Mouse (Mus musculus) heart, postnatal 0 days (tissue): ENCODE measurements around the gene Zfp281. TPM values are rescaled to one million over a fixed set of nuclear protein-coding genes. Genes with fewer than 3 reads are reported as not detected.

Experiments used
- ATAC-seq: fragments of 200-750 bp; cut with Nextera tagmentation; 2 replicates; pipeline ENCODE4 v1.8.0; 2017; ENCODE audit warnings: low read depth, moderate number of reproducible peaks, moderate library complexity; ENCODE audit not compliant: insufficient read depth
- DNase-seq: peaks from one replicate; pipeline ENCODE4 v3.0.0-alpha.2; 2016; ENCODE audit warnings: low spot score
- H3K27ac ChIP-seq: fragments of 300-500 bp; sonication (generic); 2 replicates; pipeline ENCODE4 v1.5.1; 2014; ENCODE audit warnings: low read depth, mild to moderate bottlenecking
- H3K27me3 ChIP-seq: fragments of 300-500 bp; sonication (generic); 2 replicates; pipeline ENCODE4 v1.6.1; 2014; ENCODE audit warnings: low read length, mixed read lengths; ENCODE audit not compliant: control insufficient read depth, insufficient read depth
- H3K36me3 ChIP-seq: fragments of 300-500 bp; sonication (generic); replicated peaks from 2 replicates; pipeline ENCODE4 v1.6.1; 2014; ENCODE audit warnings: low read length, mixed read lengths; ENCODE audit not compliant: control insufficient read depth, insufficient read depth
- H3K4me1 ChIP-seq: fragments of 300-500 bp; sonication (generic); 2 replicates; pipeline ENCODE4 v1.6.1; 2014; ENCODE audit warnings: antibody characterized with exemption; ENCODE audit not compliant: control insufficient read depth, insufficient read depth
- H3K4me2 ChIP-seq: fragments of 300-500 bp; sonication (generic); 2 replicates; pipeline ENCODE4 v1.6.1; 2014; ENCODE audit warnings: low read depth, mild to moderate bottlenecking, low read length, moderate library complexity
- H3K4me3 ChIP-seq: fragments of 300-500 bp; sonication (generic); 2 replicates; pipeline ENCODE4 v1.5.1; 2014; ENCODE audit warnings: low read depth, low read length
- H3K9ac ChIP-seq: fragments of 300-500 bp; sonication (generic); replicated peaks from 2 replicates; pipeline ENCODE4 v1.6.1; 2014; ENCODE audit warnings: low read depth, low read length, mixed read lengths
- H3K9me3 ChIP-seq: fragments of 300-500 bp; sonication (generic); replicated peaks from 2 replicates; pipeline ENCODE4 v1.6.1; 2016; ENCODE audit warnings: low read length; ENCODE audit not compliant: control insufficient read depth
- CTCF ChIP-seq: IDR thresholded peaks from 2 replicates; pipeline ENCODE4 v1.5.1; 2016; ENCODE audit warnings: antibody characterized with exemption, control low read depth, low read depth
- EP300 ChIP-seq: IDR thresholded peaks from 2 replicates; pipeline ENCODE4 v1.6.1; 2016; ENCODE audit warnings: antibody characterized with exemption, low read depth
- WGBS: fragments of 180-500 bp; shearing (Covaris S2); extraction: QIAGEN DNeasy Blood & Tissue Kit; methylation state at CpG from one replicate; pipeline ENCODE4 v1.1.7; 2014; 5-methylcytosine and 5-hydroxymethylcytosine counted together
- polyA plus RNA-seq: library from polyadenylated mRNA; unstranded; fragments of >200 nt; fragmentation: Nextera tagmentation; extraction: Ambion mirVana; gene quantifications from 2 replicates; pipeline ENCODE4 v1.2.1, GENCODE M21; 2015
- total RNA-seq: library from RNA; depleted of rRNA; stranded (reverse); fragments of >200 nt; gene quantifications from 2 replicates; pipeline ENCODE4 v1.2.3, GENCODE M21; 2014; ENCODE audit warnings: low replicate concordance; rRNA removed

Zfp281 gene
- total RNA-seq = 13.7 and 16.2 TPM in 2 replicates
- 7.4 and 8.3 TPM in 2 replicates for polyA plus RNA-seq

DNA sequence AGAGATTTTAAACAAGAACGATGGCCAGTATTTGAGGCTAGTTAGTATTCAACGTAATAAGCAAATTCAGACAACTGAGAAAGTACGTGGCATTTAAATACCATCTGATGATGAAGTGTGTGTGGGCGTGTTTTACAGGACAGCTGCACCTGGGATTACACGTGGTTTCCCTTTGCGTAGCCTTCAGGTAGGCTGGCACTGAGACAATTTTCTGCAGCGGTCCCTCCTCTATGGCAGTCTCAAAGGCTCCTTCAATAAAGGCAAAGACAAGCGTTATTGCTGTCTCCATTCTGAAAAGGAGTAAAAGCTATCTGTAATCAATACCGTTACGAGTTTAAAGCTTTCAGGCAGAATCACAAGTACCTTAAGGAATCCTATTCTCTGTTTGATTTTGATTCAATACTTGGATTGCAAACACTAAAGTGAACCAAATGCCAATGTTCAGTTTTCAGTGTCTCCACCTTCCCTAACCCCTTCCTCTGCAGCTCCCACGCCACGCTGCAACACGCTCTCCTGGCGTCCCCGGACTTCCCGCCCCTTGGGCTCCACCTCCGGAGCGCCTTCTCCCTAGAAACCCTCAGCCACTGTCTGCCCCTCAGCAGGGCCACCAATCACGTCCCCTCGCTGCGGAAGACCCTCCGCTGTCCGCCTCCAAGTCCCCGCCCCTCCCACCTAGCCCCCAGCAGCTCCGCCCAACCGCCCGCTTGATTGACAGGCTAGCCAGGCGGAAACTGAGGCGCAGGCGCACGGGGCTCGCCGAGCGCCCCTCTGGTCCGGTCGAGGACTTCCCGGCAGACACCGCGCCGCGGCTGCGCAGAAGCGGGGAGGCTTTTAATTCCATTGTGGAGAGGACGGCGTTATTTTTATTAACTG is at the start of gene Zfp281:
Gene Zfp281, plus strand, starts transcription at position 756 of the 873 bp plus-strand sequence.
- Histone ChIP-seq H3K27me3 (no peaks in the 10 kb centered on the region), H3K4me3 (peak within 1 kb of the TSS; percentile 78), H3K27ac (peak within 1 kb of the TSS; percentile 93), H3K9ac (peak within 1 kb of the TSS; percentile 97), H3K36me3 (peaks cover 13% of the 10 kb centered on the region), H3K4me1 (peaks cover 33% of the 10 kb centered on the region), H3K9me3 (no peaks in the 10 kb centered on the region), H3K4me2 (peak within 1 kb of the TSS; percentile 89)
- peak; percentile 97 for DNase-seq
- peak; percentile 97 for ATAC-seq
- TF ChIP-seq EP300 (no peak), CTCF (peak; percentile 9; the same call in 1 of the 2 replicates)
- WGBS = 2% methylated on average over 45 of the region's 45 CpGs

DNA sequence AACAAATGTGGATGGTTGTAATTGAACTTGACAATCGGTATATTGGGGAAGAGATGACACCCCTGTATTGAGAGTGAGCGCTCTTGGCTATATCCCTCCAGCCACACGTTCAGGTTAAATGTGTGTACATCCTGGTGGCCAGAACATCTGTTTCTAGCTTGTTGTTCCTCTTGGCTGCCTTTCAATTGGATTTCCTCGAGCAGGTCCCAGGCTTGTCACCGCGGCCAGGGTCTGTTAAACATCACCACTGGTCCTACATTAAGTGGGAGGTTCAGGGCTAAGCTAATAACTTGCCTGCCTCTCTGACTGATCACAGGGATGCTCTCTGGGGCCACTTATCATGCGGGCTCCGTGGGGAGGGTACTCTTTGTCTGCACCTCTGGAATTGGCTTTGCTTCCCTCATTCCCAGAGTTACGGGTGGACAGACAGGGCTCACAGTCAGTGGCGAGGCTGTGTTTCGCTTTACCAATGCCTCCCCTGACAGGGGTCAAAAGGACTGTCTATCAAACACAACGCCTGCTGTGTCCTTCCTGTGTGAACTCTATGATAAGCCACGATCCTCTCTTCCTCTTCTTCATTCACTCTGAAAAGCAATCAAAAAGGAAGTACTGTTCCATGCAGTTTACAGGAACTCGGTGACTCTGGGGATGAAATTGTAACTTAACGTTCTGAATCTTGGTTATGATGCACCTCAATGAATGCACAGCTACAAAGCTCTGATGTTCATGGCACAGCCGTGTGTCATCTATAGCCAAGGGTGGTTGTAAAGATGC is 46.6 kb upstream of the Zfp281 start:
- Histone ChIP-seq H3K27me3 (no peaks in the 10 kb centered on the region), H3K4me1 (0 out of 2 replicates have a peak, but pooled peaks cover 3% of the 10 kb centered on the region), H3K4me3 (no peak overlapping the region), H3K9ac (no peak overlapping the region), H3K9me3 (no peaks in the 10 kb centered on the region), H3K36me3 (no peaks in the 10 kb centered on the region), H3K4me2 (peak overlapping the region; percentile 35), H3K27ac (no peak overlapping the region)
- no peak for ATAC-seq
- 24% methylated on average over 16 of the region's 16 CpGs for WGBS
- TF ChIP-seq CTCF (no peak), EP300 (no peak)
- DNase-seq = peak; percentile 22

DNA sequence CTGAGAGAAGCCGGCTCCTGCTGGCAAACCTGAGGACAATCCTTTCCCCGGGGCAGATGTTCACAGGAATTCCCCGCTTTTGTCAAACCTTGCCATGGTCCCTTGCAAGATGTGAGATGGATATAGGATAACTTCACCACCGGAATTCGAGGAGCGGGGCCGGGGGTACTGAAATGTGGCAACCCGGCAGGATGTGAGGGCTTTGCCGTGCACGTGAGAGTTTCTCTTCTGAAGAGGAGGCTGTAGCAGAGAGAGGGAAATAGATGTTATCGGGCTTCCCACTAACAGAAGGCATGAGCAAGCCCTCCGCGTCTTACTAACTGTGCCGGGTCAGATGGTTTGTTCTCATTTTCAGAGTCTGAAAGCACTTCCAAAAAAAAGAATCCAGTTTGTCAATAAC is 45.3 kb upstream of the Zfp281 start:
- Histone ChIP-seq H3K4me1 (0 out of 2 replicates have a peak, but pooled peaks cover 3% of the 10 kb centered on the region), H3K4me3 (no peak overlapping the region), H3K4me2 (no peak overlapping the region; the same call in 1 of the 2 replicates), H3K9me3 (no peaks in the 10 kb centered on the region), H3K36me3 (no peaks in the 10 kb centered on the region), H3K27ac (no peak overlapping the region), H3K9ac (no peak overlapping the region), H3K27me3 (no peaks in the 10 kb centered on the region)
- TF ChIP-seq EP300 (no peak), CTCF (no peak)
- DNase-seq = no peak
- WGBS = 71% methylated on average over 14 of the region's 14 CpGs
- no peak for ATAC-seq

DNA sequence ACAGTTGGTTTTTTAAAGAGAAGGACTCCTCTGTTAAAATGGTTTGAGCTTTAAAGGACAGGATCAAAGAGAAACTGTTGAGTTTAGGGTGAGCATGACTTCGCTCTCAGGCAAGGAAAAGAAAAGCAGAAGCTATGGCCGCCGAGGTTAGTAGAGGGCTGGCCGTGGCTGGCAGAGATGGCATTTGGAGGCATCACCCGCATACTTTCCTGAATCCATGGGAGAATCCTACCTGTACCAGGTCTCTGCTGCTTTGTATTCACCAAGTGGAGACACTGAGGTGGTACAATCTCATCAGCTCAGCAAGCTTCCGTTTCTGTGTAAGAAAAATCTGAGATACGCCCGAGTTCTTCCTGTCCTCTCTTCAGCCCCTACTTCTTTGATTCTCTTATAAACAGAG is 44.4 kb upstream of the Zfp281 start:
- 83% methylated on average over 8 of the region's 8 CpGs for WGBS
- Histone ChIP-seq H3K9ac (no peak overlapping the region), H3K36me3 (no peaks in the 10 kb centered on the region), H3K4me1 (0 out of 2 replicates have a peak, but pooled peaks cover 3% of the 10 kb centered on the region), H3K4me2 (no peak overlapping the region), H3K4me3 (no peak overlapping the region), H3K27ac (no peak overlapping the region), H3K27me3 (no peaks in the 10 kb centered on the region), H3K9me3 (no peaks in the 10 kb centered on the region)
- ATAC-seq (no peak), DNase-seq (no peak)
- TF ChIP-seq CTCF (no peak), EP300 (no peak)

DNA sequence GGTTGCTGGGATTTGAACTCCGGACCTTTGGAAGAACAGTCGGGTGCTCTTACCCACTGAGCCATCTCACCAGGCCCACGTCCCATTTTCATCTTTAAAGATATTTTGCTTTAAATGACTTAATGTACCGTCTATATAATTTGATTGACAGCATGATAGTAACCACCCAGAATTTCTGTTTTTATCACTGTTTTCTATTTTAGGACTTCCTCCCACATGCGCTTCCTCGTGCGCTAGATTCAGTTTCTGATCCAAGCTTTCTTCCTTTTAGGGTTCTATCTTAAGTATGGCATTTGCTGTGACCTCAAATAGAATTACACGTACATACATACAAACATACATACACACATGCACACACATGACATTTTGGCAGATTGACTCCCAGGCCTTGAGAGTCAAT is 42.9 kb upstream of the Zfp281 start:
- DNase-seq (no peak), ATAC-seq (no peak)
- TF ChIP-seq CTCF (no peak), EP300 (no peak)
- H3K4me1 ChIP-seq = 0 out of 2 replicates have a peak, but pooled peaks cover 3% of the 10 kb centered on the region
- no peaks in the 10 kb centered on the region for H3K36me3 ChIP-seq
- H3K9ac ChIP-seq = no peak overlapping the region
- no peak overlapping the region for H3K4me2 ChIP-seq
- no peaks in the 10 kb centered on the region for H3K9me3 ChIP-seq
- no peak overlapping the region for H3K4me3 ChIP-seq
- WGBS = 68% methylated on average over 8 of the region's 8 CpGs
- no peak overlapping the region for H3K27ac ChIP-seq
- H3K27me3 ChIP-seq = no peaks in the 10 kb centered on the region
